26 mouse cellular contexts compared by ENCODE assay signal in the genomic region with DNA sequence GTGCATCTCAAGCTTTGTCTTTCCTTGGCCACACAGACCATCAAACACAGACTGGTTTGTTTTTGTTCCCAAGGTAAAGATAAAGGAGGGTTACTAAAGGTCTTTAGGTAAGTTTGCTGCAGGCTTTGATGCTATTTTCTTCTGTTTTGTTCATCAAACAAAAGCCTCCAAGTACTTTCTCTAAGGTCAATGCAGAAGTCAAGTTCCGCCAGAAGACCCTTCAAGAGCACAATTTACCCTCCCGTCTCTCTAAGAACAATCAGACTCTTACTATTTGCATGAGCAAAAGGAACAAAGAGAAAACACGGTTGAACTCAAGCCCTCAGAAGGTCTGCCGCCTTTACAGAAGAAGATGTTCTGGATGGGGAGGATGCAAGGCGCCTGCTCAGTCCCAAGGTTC.
DNase-seq lines count a peak whose midpoint lies in the region.
"Had no signal": no experiment of that assay in that cellular context is flagged by ENCODE, and none has a peak within 500 bp of the region (broad histone marks: within the 10 kb centered on the region; RNA-seq: fewer than 3 reads in every experiment).

No protein-coding gene starts in this region.

- H3K4me3 ChIP-seq in heart, embryonic 10.5 days, result no peak overlapping the region
- H3K4me3 ChIP-seq: embryonic facial prominence, embryonic 13.5 days; embryonic facial prominence, embryonic 15.5 days; erythroblast, embryonic 14.5 days; forebrain, embryonic 10.5 days; forebrain, embryonic 13.5 days; forebrain, embryonic 15.5 days had no signal

- H3K36me3 ChIP-seq in heart, embryonic 10.5 days, result no peaks in the 10 kb centered on the region
- H3K36me3 ChIP-seq: embryonic facial prominence, embryonic 13.5 days; embryonic facial prominence, embryonic 15.5 days; forebrain, embryonic 10.5 days; forebrain, embryonic 15.5 days; G1E had no signal

- H3K27ac ChIP-seq in heart, embryonic 10.5 days, result no peak overlapping the region
- H3K27ac ChIP-seq: embryonic facial prominence, embryonic 13.5 days; embryonic facial prominence, embryonic 15.5 days; forebrain, embryonic 10.5 days; forebrain, embryonic 13.5 days; forebrain, embryonic 15.5 days had no signal

- H3K9me3 ChIP-seq in heart, embryonic 10.5 days, result no peaks in the 10 kb centered on the region
- H3K9me3 ChIP-seq: embryonic facial prominence, embryonic 13.5 days; embryonic facial prominence, embryonic 15.5 days; forebrain, embryonic 10.5 days; forebrain, embryonic 13.5 days; forebrain, embryonic 15.5 days; G1E had no signal

- WGBS in heart, embryonic 10.5 days, result 84% methylated on average over 5 of the region's 5 CpGs

- no peaks in the 10 kb centered on the region for H3K27me3 ChIP-seq in heart, embryonic 10.5 days (ENCODE audit: insufficient read depth, poor library complexity, severe bottlenecking)
- H3K27me3 ChIP-seq: CH12.LX; embryonic facial prominence, embryonic 13.5 days; embryonic facial prominence, embryonic 15.5 days; forebrain, embryonic 15.5 days; Patski had no signal

- DNase-seq in heart, embryonic 10.5 days (ENCODE audit: low spot score), result peak; percentile 41
- DNase-seq in heart, adult 11 months, result no peak
- peak; percentile 50 for DNase-seq in R1 (ENCODE audit: low read depth, low spot score)
- no peak for DNase-seq in T-cell, adult 2 months (ENCODE audit: low spot score)
- DNase-seq in lung, adult 18-20 months, result no peak
- DNase-seq: adrenal gland, adult 2 months; adrenal gland, postnatal 10 days; adrenal gland, postnatal 25 days; B cell, adult 2 months; cerebellum, adult 11 months; cerebellum, adult 18-20 months; cerebellum, adult 8-10 months; cerebellum, adult 9-11 months; cerebellum, postnatal 14 days; cerebellum, postnatal 36 days; embryo, embryonic 11 days; forebrain, postnatal 0 days had no signal

- peaks cover 5% of the 10 kb centered on the region for H3K4me1 ChIP-seq in heart, embryonic 10.5 days
- H3K4me1 ChIP-seq: embryonic facial prominence, embryonic 15.5 days had no signal

Comparison
In these comparisons a context has a peak if more than half of its experiments do, and no peak if none do; other contexts are left out.
1. DNase-seq: peak in heart, embryonic 10.5 days (single experiment) and R1 (single experiment); none in heart, adult 11 months (single experiment), T-cell, adult 2 months (single experiment) and lung, adult 18-20 months (0 of 2).